In the genomic region with DNA sequence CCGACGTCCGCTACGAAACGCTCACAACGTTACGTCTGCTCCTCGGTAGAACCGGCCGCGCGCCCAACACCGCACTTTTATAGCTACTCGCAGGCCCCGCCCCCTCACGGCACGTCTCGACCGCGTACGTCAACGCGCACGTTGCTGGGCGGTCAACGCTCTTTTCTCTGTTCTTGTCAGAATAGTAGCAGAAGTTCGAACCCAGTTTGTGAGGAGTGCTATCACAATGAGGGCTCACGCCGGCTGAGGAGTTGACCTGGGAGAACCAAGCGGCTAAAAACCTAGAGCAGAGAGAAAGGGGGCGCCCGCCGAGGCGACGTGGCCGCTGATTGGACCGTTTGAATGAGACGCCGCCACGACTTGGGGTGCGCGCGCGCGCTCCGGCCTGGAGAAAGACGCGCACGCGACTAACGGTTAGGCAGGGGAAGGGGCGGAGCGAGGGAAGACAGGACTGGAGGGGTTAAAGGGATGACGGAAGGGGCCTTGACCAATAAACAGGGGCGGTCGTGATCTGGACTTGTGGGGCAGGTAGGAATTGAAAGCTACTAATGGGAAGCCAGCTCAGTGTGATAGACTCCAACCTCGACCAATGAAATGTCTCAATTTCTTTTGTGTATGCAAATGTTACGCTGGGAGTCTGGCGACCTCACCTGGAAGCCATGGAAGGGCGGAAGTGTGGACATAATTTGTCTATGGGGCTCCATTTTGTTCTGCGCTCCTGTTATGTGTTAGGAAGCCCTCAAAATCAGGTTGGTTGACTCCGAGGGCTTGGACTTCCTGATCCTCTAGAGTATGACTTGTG, we compare ENCODE assay signal across 8 mouse cellular contexts. TPM values are rescaled to one million over a fixed set of nuclear protein-coding genes. Genes with fewer than 3 reads are reported as not detected.
DNase-seq lines count a peak whose midpoint lies in the region; ATAC-seq lines count a peak whose summit lies in the region.

A gene (minus strand): TSS at position 288 of the 802 bp plus-strand sequence.

- WGBS in intestine, embryonic 14.5 days: under 1% methylated on average over 62 of the region's 62 CpGs

- H3K27me3 ChIP-seq in intestine, embryonic 14.5 days (replicated peaks; ENCODE audit: control insufficient read depth, insufficient read depth, low read length): no peaks in the 10 kb centered on the region

- H3K36me3 ChIP-seq in intestine, embryonic 14.5 days (ENCODE audit: control insufficient read depth, insufficient read depth, low read length): peaks cover 30% of the 10 kb centered on the region

- ATAC-seq in intestine, embryonic 14.5 days (replicated peaks; ENCODE audit: low FRiP score, low TSS enrichment, low read depth): peak; percentile 99

- peak; percentile 97 to 98 for DNase-seq in adrenal gland, adult 18-20 months (ENCODE audit: low spot score in 2 of 2)
- DNase-seq in embryo, embryonic 11 days: peak; percentile 100
- peak; percentile 99 for DNase-seq in gastrocnemius, postnatal 25 days
- peak; percentile 100 for DNase-seq in intestine, embryonic 14.5 days (ENCODE audit: low spot score)
- DNase-seq in left cerebral cortex, postnatal 14 days (ENCODE audit: low spot score in 2 of 2): peak; percentile 98 to 99
- peak; percentile 98 for DNase-seq in mesoderm, embryonic 11.5 days (ENCODE audit: low read depth, low spot score)
- DNase-seq in right cerebral cortex, postnatal 36 days (ENCODE audit: low spot score in 2 of 2): peak; percentile 96 to 99
- DNase-seq in yolk sac, embryonic 10.5 days (ENCODE audit: low spot score): peak; percentile 99

- peak within 1 kb of the TSS; percentile 98 for H3K27ac ChIP-seq in intestine, embryonic 14.5 days (ENCODE audit: low read depth)

- no peaks in the 10 kb centered on the region for H3K9me3 ChIP-seq in intestine, embryonic 14.5 days (ENCODE audit: control insufficient read depth, low read length)

- peaks cover 21% of the 10 kb centered on the region for H3K4me1 ChIP-seq in intestine, embryonic 14.5 days (replicated peaks; ENCODE audit: control insufficient read depth, insufficient read depth, low read length)

- peak within 1 kb of the TSS; percentile 98 for H3K9ac ChIP-seq in intestine, embryonic 14.5 days (ENCODE audit: low read length)

- peak within 1 kb of the TSS; percentile 82 for H3K4me2 ChIP-seq in intestine, embryonic 14.5 days (ENCODE audit: low read length)

- H3K4me3 ChIP-seq in intestine, embryonic 14.5 days (ENCODE audit: low read depth, low read length): peak within 1 kb of the TSS; percentile 95

- intact Hi-C loops in left cerebral cortex, postnatal 14 days (cut with DNase I): no loop called here

RNA-seq across cellular contexts. Expression of the gene that starts here (rescaled TPM):
- 100 to 1,000 TPM; 119 to 128 TPM for total RNA-seq in adrenal gland, adult 18-20 months (2021)
- 10 to 100 TPM; 65.5 to 67.9 TPM for total RNA-seq in gastrocnemius, postnatal 25 days (2021)
- polyA plus RNA-seq in intestine, embryonic 14.5 days (2014; fragmentation: Nextera tagmentation; extraction: Ambion mirVana): 354 and 371 TPM in 2 replicates
- total RNA-seq in left cerebral cortex, postnatal 14 days (2021): 100 to 1,000 TPM; 115 to 145 TPM

Comparison
In these comparisons a context has a peak if more than half of its experiments do, and no peak if none do; other contexts are left out.
1. Peak in every context shown above with its lines: DNase-seq, ATAC-seq, H3K4me3 ChIP-seq and H3K27ac ChIP-seq.